Mouse (Mus musculus) MEL (cell line): Measurements from ENCODE around the gene Plcg2. TPM values are rescaled to one million over a fixed set of nuclear protein-coding genes. Genes with fewer than 3 reads are reported as not detected.

Experiments
- DNase-seq: peaks from one replicate; pipeline ENCODE4 v3.0.0; 2011; ENCODE audit warnings: low read depth, low spot score
- H3K27ac ChIP-seq: 2 replicates; pipeline ENCODE4 v1.5.1; 2012; ENCODE audit warnings: low read depth, mild to moderate bottlenecking, control low read depth, low read length, moderate library complexity; ENCODE audit not compliant: control insufficient read depth
- H3K27me3 ChIP-seq, 2 experiments: fragments of 150-350 bp in 1 of 2; sonication (generic) in 1 of 2; 2 replicates each; pipeline ENCODE4 v1.6.1; 2012; ENCODE audit warnings: low read length in 2 of 2, mild to moderate bottlenecking in 2 of 2, improper control_type of control experiment in 1 of 2, moderate library complexity in 1 of 2; ENCODE audit not compliant: insufficient read depth in 2 of 2, control insufficient read depth in 1 of 2
- H3K36me3 ChIP-seq, 2 experiments: 2 replicates each; pipeline ENCODE4 v1.6.1; 2012 to 2014; ENCODE audit warnings: low read length in 2 of 2, improper control_type of control experiment in 1 of 2, inconsistent platforms in 1 of 2, mild to moderate bottlenecking in 1 of 2; ENCODE audit not compliant: insufficient read depth in 2 of 2, control insufficient read depth in 1 of 2
- H3K4me1 ChIP-seq, 2 experiments: fragments of 150-350 bp in 1 of 2; sonication (generic) in 1 of 2; 2 replicates each; pipeline ENCODE4 v1.6.1; 2012; ENCODE audit warnings: low read length in 2 of 2, improper control_type of control experiment in 1 of 2, mild to moderate bottlenecking in 1 of 2; ENCODE audit not compliant: insufficient read depth in 2 of 2, control insufficient read depth in 1 of 2
- H3K4me3 ChIP-seq, 2 experiments: fragments of 150-350 bp in 1 of 2; sonication (generic) in 1 of 2; 2 replicates each; pipeline ENCODE4 v1.5.1; 2012; ENCODE audit warnings: low read depth in 2 of 2, low read length in 2 of 2, mild to moderate bottlenecking in 2 of 2, moderate library complexity in 2 of 2, control low read depth in 1 of 2, improper control_type of control experiment in 1 of 2; ENCODE audit not compliant: control insufficient read depth in 1 of 2, insufficient read depth in 1 of 2
- H3K79me2 ChIP-seq: 2 replicates; pipeline ENCODE4 v1.6.1; 2012; ENCODE audit warnings: mild to moderate bottlenecking, low read length, moderate library complexity; ENCODE audit not compliant: control insufficient read depth, poor library complexity, insufficient read depth
- H3K9ac ChIP-seq: 2 replicates; pipeline ENCODE4 v1.6.1; 2012; ENCODE audit warnings: low read depth, mild to moderate bottlenecking, control low read depth, low read length, moderate library complexity; ENCODE audit not compliant: control insufficient read depth, poor library complexity, severe bottlenecking
- H3K9me3 ChIP-seq: fragments of 150-350 bp; sonication (generic); replicated peaks from 2 replicates; pipeline ENCODE4 v1.6.1; 2012; ENCODE audit warnings: mild to moderate bottlenecking, low read length, improper control_type of control experiment, moderate library complexity; ENCODE audit not compliant: insufficient read depth
- CHD1 ChIP-seq: IDR thresholded peaks from 2 replicates; pipeline ENCODE4 v1.6.1; 2012; ENCODE audit warnings: low read depth, mild to moderate bottlenecking, inconsistent platforms, low read length, improper control_type of control experiment
- CTCF ChIP-seq, 3 experiments: IDR thresholded peaks in 2 of 3; conservative IDR thresholded peaks in 1 of 3; 2 replicates each; pipeline ENCODE4 v1.5.1; 2011 to 2012; ENCODE audit warnings: low read length in 3 of 3, low read depth in 2 of 3, mild to moderate bottlenecking in 2 of 3, improper control_type of control experiment in 1 of 3, inconsistent platforms in 1 of 3, mixed read lengths in 1 of 3, moderate library complexity in 1 of 3; ENCODE audit not compliant: control insufficient read depth in 1 of 3, insufficient read depth in 1 of 3, poor library complexity in 1 of 3, severe bottlenecking in 1 of 3
- E2F4 ChIP-seq: IDR thresholded peaks from 2 replicates; pipeline ENCODE4 v1.6.1; 2011; ENCODE audit warnings: low read depth, low read length, improper control_type of control experiment, borderline replicate concordance
- ELF1 ChIP-seq: IDR thresholded peaks from 2 replicates; pipeline ENCODE4 v1.6.1; 2014; ENCODE audit warnings: low read depth, mild to moderate bottlenecking, inconsistent platforms, low read length, improper control_type of control experiment, moderate library complexity
- EP300 ChIP-seq, 2 experiments: IDR thresholded peaks; 2 replicates each; pipeline ENCODE4 v1.6.1; 2011; ENCODE audit warnings: improper control_type of control experiment in 2 of 2, low read length in 2 of 2, low read depth in 1 of 2, mild to moderate bottlenecking in 1 of 2
- HCFC1 ChIP-seq: IDR thresholded peaks from 2 replicates; pipeline ENCODE4 v1.6.1; 2012; ENCODE audit warnings: low read depth, mild to moderate bottlenecking, inconsistent platforms, low read length, improper control_type of control experiment, moderate library complexity
- MAX ChIP-seq: IDR thresholded peaks from 2 replicates; pipeline ENCODE4 v1.6.1; 2011; ENCODE audit warnings: low read length, improper control_type of control experiment
- MAZ ChIP-seq: IDR thresholded peaks from 2 replicates; pipeline ENCODE4 v1.6.1; 2012; ENCODE audit warnings: low read depth, mild to moderate bottlenecking, inconsistent platforms, low read length, improper control_type of control experiment
- MXI1 ChIP-seq: IDR thresholded peaks from 2 replicates; pipeline ENCODE4 v1.6.1; 2011; ENCODE audit warnings: mild to moderate bottlenecking, low read depth, low read length, improper control_type of control experiment
- MYC ChIP-seq: IDR thresholded peaks from 2 replicates; pipeline ENCODE4 v1.6.1; 2011; ENCODE audit warnings: low read depth, mild to moderate bottlenecking, low read length, improper control_type of control experiment, moderate library complexity
- RAD21 ChIP-seq: IDR thresholded peaks from 2 replicates; pipeline ENCODE4 v1.6.1; 2011; ENCODE audit warnings: mild to moderate bottlenecking, low read depth, low read length, improper control_type of control experiment
- SIN3A ChIP-seq: IDR thresholded peaks from 2 replicates; pipeline ENCODE4 v1.6.1; 2012; ENCODE audit warnings: low read length, improper control_type of control experiment, inconsistent platforms
- SMC3 ChIP-seq: IDR thresholded peaks from 2 replicates; pipeline ENCODE4 v1.6.1; 2011; ENCODE audit warnings: low read depth, low read length, improper control_type of control experiment
- TAL1 ChIP-seq: IDR thresholded peaks from 2 replicates; pipeline ENCODE4 v1.6.1; 2012; ENCODE audit warnings: mild to moderate bottlenecking, inconsistent platforms, low read length, moderate library complexity, mixed read lengths
- TBP ChIP-seq: IDR thresholded peaks from 2 replicates; pipeline ENCODE4 v1.8.0; 2011; ENCODE audit warnings: low read depth, low read length, improper control_type of control experiment
- USF2 ChIP-seq, 2 experiments: IDR thresholded peaks; 2 replicates each; pipeline ENCODE4 v1.6.1; 2011 to 2012; ENCODE audit warnings: improper control_type of control experiment in 2 of 2, low read length in 2 of 2, borderline replicate concordance in 1 of 2, inconsistent platforms in 1 of 2, low read depth in 1 of 2, mild to moderate bottlenecking in 1 of 2; ENCODE audit not compliant: insufficient read depth in 1 of 2
- ZKSCAN1 ChIP-seq: IDR thresholded peaks from 2 replicates; pipeline ENCODE4 v1.6.1; 2012; ENCODE audit warnings: low read depth, mild to moderate bottlenecking, inconsistent platforms, low read length, improper control_type of control experiment, moderate library complexity
- polyA plus RNA-seq, 2 experiments: library from polyadenylated mRNA; stranded (reverse) in 1 of 2; unstranded in 1 of 2; fragments of >175 nt in 1 of 2; fragments of >200 nt in 1 of 2; gene quantifications; 2 replicates each; pipeline versions ENCODE4 v1.2.1 to v1.2.4; 2012; ENCODE audit warnings: low replicate concordance in 2 of 2, low read depth in 1 of 2; ENCODE audit not compliant: insufficient read length in 2 of 2, insufficient read depth in 1 of 2, missing spikeins in 1 of 2
- total RNA-seq: library from RNA; depleted of rRNA; stranded (reverse); fragments of 300-350 nt; gene quantifications from 2 replicates; pipeline ENCODE4 v1.2.3, GENCODE M21; 2012

The Plcg2 gene
- total and polyA plus RNA-seq, 3 experiments: 21.0 to 78.7 (median 23.3) TPM

GRCm38 (mm10) chr8:117500232-117500823 lies 2.2 kb downstream of the Plcg2 start:
- Histone ChIP-seq H3K4me3 (no peak overlapping the region), H3K4me1 (peaks cover 0 to 6% of the 10 kb centered on the region in 2 experiments; a peak in 1 of 4 replicates), H3K27me3 (no peaks in the 10 kb centered on the region), H3K27ac (no peak overlapping the region), H3K36me3 (no peaks in the 10 kb centered on the region; a peak in 1 of 4 replicates), H3K9me3 (no peaks in the 10 kb centered on the region), H3K9ac (no peak overlapping the region), H3K79me2 (peaks cover 5% of the 10 kb centered on the region; the same call in 1 of the 2 replicates)
- TF ChIP-seq E2F4 (no peak), SIN3A (no peak), ZKSCAN1 (no peak), TBP (no peak), USF2 (IDR thresholded peaks at IDR 0.05; ENCODE audit: borderline replicate concordance in 1 of 2, insufficient read depth in 1 of 2, low read depth in 1 of 2, low read length in 2 of 2) (no peak), RAD21 (no peak), MXI1 (no peak), MAZ (no peak), MYC (no peak), EP300 (IDR thresholded peaks at IDR 0.05; ENCODE audit: low read depth in 1 of 2, low read length in 2 of 2) (no peak), HCFC1 (no peak)
- no peak for DNase-seq

- Histone ChIP-seq H3K4me1 (peaks cover 0 to 6% of the 10 kb centered on the region in 2 experiments; a peak in 1 of 4 replicates), H3K27me3 (no peaks in the 10 kb centered on the region), H3K79me2 (peaks cover 5% of the 10 kb centered on the region; the same call in 1 of the 2 replicates), H3K4me3 (no peak overlapping the region), H3K9me3 (no peaks in the 10 kb centered on the region), H3K36me3 (no peaks in the 10 kb centered on the region; a peak in 2 of 4 replicates), H3K27ac (no peak overlapping the region), H3K9ac (no peak overlapping the region)
- no peak for DNase-seq
- TF ChIP-seq MYC (no peak), USF2 (IDR thresholded peaks at IDR 0.05; ENCODE audit: borderline replicate concordance in 1 of 2, insufficient read depth in 1 of 2, low read depth in 1 of 2, low read length in 2 of 2) (no peak), HCFC1 (no peak), E2F4 (no peak), CTCF (IDR thresholded peaks at IDR 0.05 in 2 of 3, conservative IDR thresholded peaks at IDR 0.05 in 1 of 3; ENCODE audit: control insufficient read depth in 1 of 3, insufficient read depth in 1 of 3, low read depth in 2 of 3, low read length in 3 of 3, poor library complexity in 1 of 3, severe bottlenecking in 1 of 3) (no peak), ZKSCAN1 (no peak), ELF1 (no peak), EP300 (IDR thresholded peaks at IDR 0.05; ENCODE audit: low read depth in 1 of 2, low read length in 2 of 2) (no peak), MAZ (no peak), CHD1 (no peak), TAL1 (no peak), SMC3 (no peak), MAX (no peak)
Observed at GRCm38 (mm10) chr8:117501323-117501722, 3.2 kb downstream of the Plcg2 start.
